Mouse (Mus musculus) CD4-positive, CD25-positive, alpha-beta regulatory T cell, adult 2 months (primary cell): ENCODE data around the gene Snx8.
"Not testable (repeated sequence)": the region's sequence is repeated elsewhere in the genome, so short reads cannot be mapped to it uniquely, and the experiment has no call there.

ENCODE experiments used
- DNase-seq: peaks from one replicate; pipeline ENCODE4 v3.0.0-alpha.2; 2012; ENCODE audit warnings: low read depth, low spot score

The Snx8 gene

GRCm38 (mm10) chr5:140384462-140384861 lies 4.6 kb downstream of the Snx8 start:
- DNase-seq, result no peak

GRCm38 (mm10) chr5:140383559-140383958 lies 5.5 kb downstream of the Snx8 start:
- no peak for DNase-seq

- no peak for DNase-seq
Observed at GRCm38 (mm10) chr5:140382688-140383087, 6.4 kb downstream of the Snx8 start.

- DNase-seq, result no peak
Observed at GRCm38 (mm10) chr5:140381156-140381555, 7.9 kb downstream of the Snx8 start.

GRCm38 (mm10) chr5:140379299-140379698 lies 9.8 kb downstream of the Snx8 start:
- DNase-seq, result no peak

- no peak for DNase-seq
Observed at GRCm38 (mm10) chr5:140378121-140378853, 10.8 kb downstream of the Snx8 start.

GRCm38 (mm10) chr5:140375249-140375829 lies 13.7 kb downstream of the Snx8 start:
- DNase-seq, result no peak

- no peak for DNase-seq
Observed at GRCm38 (mm10) chr5:140374226-140374625, 14.8 kb downstream of the Snx8 start.

- no peak for DNase-seq
Observed at GRCm38 (mm10) chr5:140373711-140374110, 15.4 kb downstream of the Snx8 start.

GRCm38 (mm10) chr5:140371671-140372070 lies 17.4 kb downstream of the Snx8 start:
- DNase-seq, result no peak

GRCm38 (mm10) chr5:140370446-140371254 lies 18.4 kb downstream of the Snx8 start:
- no peak for DNase-seq

- DNase-seq, result no peak
Observed at GRCm38 (mm10) chr5:140369466-140369865, 19.6 kb downstream of the Snx8 start.

- no peak for DNase-seq
Observed at GRCm38 (mm10) chr5:140368926-140369325, 20.1 kb downstream of the Snx8 start.

GRCm38 (mm10) chr5:140368126-140368525 lies 20.9 kb downstream of the Snx8 start:
- DNase-seq, result not testable (repeated sequence)

- DNase-seq, result no peak
Observed at GRCm38 (mm10) chr5:140364415-140364814, 24.6 kb downstream of the Snx8 start.

- no peak for DNase-seq
Observed at GRCm38 (mm10) chr5:140359930-140360674, 29.0 kb downstream of the Snx8 start.

GRCm38 (mm10) chr5:140357466-140357865 lies 31.6 kb downstream of the Snx8 start:
- DNase-seq, result no peak

- no peak for DNase-seq
Observed at GRCm38 (mm10) chr5:140355934-140356333, 33.1 kb downstream of the Snx8 start.

GRCm38 (mm10) chr5:140352352-140352751 lies 36.7 kb downstream of the Snx8 start:
- DNase-seq, result no peak

- DNase-seq, result no peak
Observed at GRCm38 (mm10) chr5:140350731-140351497, 38.1 kb downstream of the Snx8 start.

GRCm38 (mm10) chr5:140349882-140350281 lies 39.2 kb downstream of the Snx8 start:
- DNase-seq, result no peak
